Mouse (Mus musculus) lung, postnatal 14 days (tissue): ENCODE data around the gene Nxnl1.

Experiments used
- DNase-seq: peaks from one replicate; pipeline ENCODE4 v3.0.0; 2021

Gene Nxnl1

GRCm38 (mm10) chr8:71554001-71554400, 12.4 kb downstream of the Nxnl1 start:
- no peak for DNase-seq

- DNase-seq = no peak
Measured at GRCm38 (mm10) chr8:71552770-71553169, 13.6 kb downstream of the Nxnl1 start.

GRCm38 (mm10) chr8:71550754-71551153, 15.6 kb downstream of the Nxnl1 start:
- no peak for DNase-seq

- no peak for DNase-seq
Measured at GRCm38 (mm10) chr8:71547590-71547989, 18.8 kb downstream of the Nxnl1 start.

GRCm38 (mm10) chr8:71545053-71545452, 21.3 kb downstream of the Nxnl1 start:
- DNase-seq = no peak

GRCm38 (mm10) chr8:71543755-71544154, 22.6 kb downstream of the Nxnl1 start:
- no peak for DNase-seq

- DNase-seq = peak; percentile 96
Measured at GRCm38 (mm10) chr8:71542632-71543343, 23.6 kb downstream of the Nxnl1 start, which contains the start of gene Mvb12a. TSS of gene Mvb12a (plus strand) at chr8:71542922.

GRCm38 (mm10) chr8:71537028-71537867, 29.2 kb downstream of the Nxnl1 start, which contains the start of gene Bst2:
TSS of gene Bst2 (minus strand) at chr8:71537456.
- peak; percentile 92 for DNase-seq

GRCm38 (mm10) chr8:71535663-71536062, 30.7 kb downstream of the Nxnl1 start:
- no peak for DNase-seq

- no peak for DNase-seq
Measured at GRCm38 (mm10) chr8:71534263-71534810, 32.1 kb downstream of the Nxnl1 start.

- peak; percentile 46 for DNase-seq
Measured at GRCm38 (mm10) chr8:71530735-71531467, 35.5 kb downstream of the Nxnl1 start.

GRCm38 (mm10) chr8:71528362-71529073, 37.9 kb downstream of the Nxnl1 start:
- peak; percentile 59 for DNase-seq

- DNase-seq = no peak
Measured at GRCm38 (mm10) chr8:71527162-71527870, 39.1 kb downstream of the Nxnl1 start.

GRCm38 (mm10) chr8:71526272-71526671, 40.1 kb downstream of the Nxnl1 start:
- DNase-seq = no peak

- DNase-seq = no peak
Measured at GRCm38 (mm10) chr8:71525226-71526050, 41.0 kb downstream of the Nxnl1 start, which contains the start of gene Ccdc194. TSS of gene Ccdc194 (minus strand) at chr8:71525711.

- DNase-seq = peak; percentile 98
Measured at GRCm38 (mm10) chr8:71521634-71522033, 44.8 kb downstream of the Nxnl1 start.

GRCm38 (mm10) chr8:71519037-71519825, 47.2 kb downstream of the Nxnl1 start:
- DNase-seq = peak; percentile 83

- DNase-seq = no peak
Measured at GRCm38 (mm10) chr8:71516786-71517185, 49.6 kb downstream of the Nxnl1 start.

GRCm38 (mm10) chr8:71515043-71515442, 51.4 kb downstream of the Nxnl1 start:
- DNase-seq = no peak
